Mouse (Mus musculus): ENCODE data around the gene Nags. TPM values are rescaled to one million over a fixed set of nuclear protein-coding genes. Genes with fewer than 3 reads are reported as not detected.

The Nags gene
- polyA plus RNA-seq, 1 experiment from 2014 or later = not detected

DNA sequence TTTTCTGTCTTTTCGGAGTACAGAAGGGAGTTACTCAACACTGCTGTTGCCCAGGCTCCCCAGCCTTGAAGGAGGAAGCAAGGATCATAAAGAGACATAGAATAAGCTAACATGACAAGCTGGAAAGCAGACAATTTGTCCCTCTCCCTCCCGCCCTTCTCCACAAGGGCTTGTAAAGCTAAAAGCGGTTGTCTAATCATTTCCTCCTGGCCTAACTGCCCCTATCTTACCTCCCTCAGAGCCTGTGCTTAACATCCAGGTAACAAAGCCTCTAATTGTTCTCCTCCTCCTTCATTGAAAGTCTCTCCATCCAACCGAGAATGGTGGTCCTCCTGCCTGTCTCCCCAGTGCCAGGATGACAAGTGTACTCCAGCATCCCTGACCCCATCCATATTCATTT lies 45.5 kb downstream of the Nags start:
- 24% methylated on average over 4 of the region's 4 CpGs for WGBS
- H3K4me3 ChIP-seq = peak overlapping the region; percentile 60
- H3K9ac ChIP-seq = peak overlapping the region; percentile 77

GRCm38 (mm10) chr11:102193657-102194440 lies 48.5 kb downstream of the Nags start:
- ATAC-seq (ENCODE audit: low read depth) = no peak
- Histone ChIP-seq H3K9me3 (no peaks in the 10 kb centered on the region), H3K4me3 (no peak overlapping the region), H3K4me1 (replicated peaks) (peaks cover 31% of the 10 kb centered on the region), H3K27ac (replicated peaks) (no peak overlapping the region), H3K9ac (no peak overlapping the region), H3K36me3 (peaks cover 65% of the 10 kb centered on the region), H3K4me2 (no peak overlapping the region), H3K27me3 (no peaks in the 10 kb centered on the region)
- 78% methylated on average over 9 of the region's 9 CpGs for WGBS

More for the DNA sequence above, 45.5 kb downstream of the Nags start:
- Histone ChIP-seq H3K36me3 (peaks cover 35% of the 10 kb centered on the region), H3K27ac (replicated peaks) (no peak overlapping the region), H3K9me3 (no peaks in the 10 kb centered on the region), H3K27me3 (no peaks in the 10 kb centered on the region), H3K4me2 (peak overlapping the region; percentile 78), H3K4me1 (replicated peaks) (peaks cover 34% of the 10 kb centered on the region)
- no peak for ATAC-seq (ENCODE audit: low read depth)

GRCm38 (mm10) chr11:102196018-102196797 lies 50.9 kb downstream of the Nags start:
- no peak overlapping the region for H3K4me3 ChIP-seq
- H3K9ac ChIP-seq = no peak overlapping the region
- H3K4me2 ChIP-seq = no peak overlapping the region
- H3K36me3 ChIP-seq = peaks cover 88% of the 10 kb centered on the region
- H3K27ac ChIP-seq (replicated peaks) = no peak overlapping the region
- no peaks in the 10 kb centered on the region for H3K9me3 ChIP-seq
- H3K27me3 ChIP-seq = no peaks in the 10 kb centered on the region
- no peak for ATAC-seq (ENCODE audit: low read depth)
- H3K4me1 ChIP-seq (replicated peaks) = peaks cover 11% of the 10 kb centered on the region
- WGBS = 87% methylated on average over 21 of the region's 21 CpGs

DNA sequence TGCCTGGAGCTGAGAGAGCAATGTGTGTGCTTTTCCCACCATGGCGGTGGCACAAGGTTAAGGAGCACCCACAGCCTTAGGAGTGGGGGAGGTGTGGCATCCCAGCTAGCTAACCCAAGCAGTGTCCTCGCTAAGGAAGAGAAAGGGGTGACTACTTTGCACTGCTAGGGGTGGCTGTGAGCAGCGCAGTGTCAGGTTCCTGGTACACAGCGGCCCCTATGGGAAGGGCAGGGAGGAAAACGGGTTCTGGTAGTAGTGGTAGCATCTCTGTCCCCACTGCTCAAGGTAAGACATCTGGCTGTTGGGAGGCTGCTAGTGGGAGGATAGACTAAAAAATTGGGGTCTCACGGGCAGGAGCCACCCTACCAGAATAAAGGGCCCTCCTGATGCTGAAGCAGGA lies 52.9 kb downstream of the Nags start:
- peaks cover 97% of the 10 kb centered on the region for H3K36me3 ChIP-seq
- no peak overlapping the region for H3K9ac ChIP-seq
- H3K4me2 ChIP-seq = no peak overlapping the region
- no peaks in the 10 kb centered on the region for H3K27me3 ChIP-seq
- no peak for ATAC-seq (ENCODE audit: low read depth)
- peaks cover 9% of the 10 kb centered on the region for H3K4me1 ChIP-seq (replicated peaks)
- no peak overlapping the region for H3K4me3 ChIP-seq
- 64% methylated on average over 6 of the region's 6 CpGs for WGBS
- H3K9me3 ChIP-seq = no peaks in the 10 kb centered on the region
- H3K27ac ChIP-seq (replicated peaks) = no peak overlapping the region

Other genes starting within 250 kb of the Nags start
- gene Sost, start 178.5 kb upstream of the Nags start, polyA plus RNA-seq (2015; fragmentation: Nextera tagmentation; extraction: Ambion mirVana) = 0.08 and 0.14 TPM in 2 replicates
- gene Cfap97d1, start 161.2 kb upstream of the Nags start, polyA plus RNA-seq (2015; fragmentation: Nextera tagmentation; extraction: Ambion mirVana) = not detected in 2 replicates
- 19.7 and 20.2 TPM in 2 replicates for gene Dusp3, start 158.5 kb upstream of the Nags start, polyA plus RNA-seq (2015; fragmentation: Nextera tagmentation; extraction: Ambion mirVana)
- gene Mpp3, start 117.1 kb upstream of the Nags start, polyA plus RNA-seq (2015; fragmentation: Nextera tagmentation; extraction: Ambion mirVana) = 44.4 and 49.6 TPM in 2 replicates
- gene Cd300lg, start 104.0 kb upstream of the Nags start, polyA plus RNA-seq (2015; fragmentation: Nextera tagmentation; extraction: Ambion mirVana) = 0.45 and 0.65 TPM in 2 replicates
- gene Mpp2, start 57.0 kb upstream of the Nags start, polyA plus RNA-seq (2015; fragmentation: Nextera tagmentation; extraction: Ambion mirVana) = 25.8 and 26.5 TPM in 2 replicates
- gene Ppy, start 44.2 kb upstream of the Nags start, polyA plus RNA-seq (2015; fragmentation: Nextera tagmentation; extraction: Ambion mirVana) = not detected in 2 replicates
- gene Pyy, start 37.7 kb upstream of the Nags start, polyA plus RNA-seq (2015; fragmentation: Nextera tagmentation; extraction: Ambion mirVana) = not detected in 2 replicates
- 32.4 and 40.4 TPM in 2 replicates for gene Tmem101, start 10.9 kb downstream of the Nags start, polyA plus RNA-seq (2015; fragmentation: Nextera tagmentation; extraction: Ambion mirVana)
- 112 and 116 TPM in 2 replicates for gene Lsm12, start 39.8 kb downstream of the Nags start, polyA plus RNA-seq (2015; fragmentation: Nextera tagmentation; extraction: Ambion mirVana)
- 29.1 and 31.6 TPM in 2 replicates for gene G6pc3, start 44.1 kb downstream of the Nags start, polyA plus RNA-seq (2015; fragmentation: Nextera tagmentation; extraction: Ambion mirVana)
- gene Hdac5, start 84.7 kb downstream of the Nags start, polyA plus RNA-seq (2015; fragmentation: Nextera tagmentation; extraction: Ambion mirVana) = 84.4 and 88.7 TPM in 2 replicates
- gene BC030867, start 103.4 kb downstream of the Nags start, polyA plus RNA-seq (2015; fragmentation: Nextera tagmentation; extraction: Ambion mirVana) = 1.9 and 3.7 TPM in 2 replicates
- gene Asb16, start 123.2 kb downstream of the Nags start, polyA plus RNA-seq (2015; fragmentation: Nextera tagmentation; extraction: Ambion mirVana) = not detected in 2 replicates
- gene Tmub2, start 139.4 kb downstream of the Nags start, polyA plus RNA-seq (2015; fragmentation: Nextera tagmentation; extraction: Ambion mirVana) = 79.6 and 81.4 TPM in 2 replicates
- 26.7 and 30.6 TPM in 2 replicates for gene Atxn7l3, start 151.1 kb downstream of the Nags start, polyA plus RNA-seq (2015; fragmentation: Nextera tagmentation; extraction: Ambion mirVana)
- gene Ubtf, start 174.2 kb downstream of the Nags start, polyA plus RNA-seq (2015; fragmentation: Nextera tagmentation; extraction: Ambion mirVana) = 78.2 and 83.9 TPM in 2 replicates
- 4.2 and 4.9 TPM in 2 replicates for gene Slc4a1, start 220.7 kb downstream of the Nags start, polyA plus RNA-seq (2015; fragmentation: Nextera tagmentation; extraction: Ambion mirVana)
- 156 and 161 TPM in 2 replicates for gene Rundc3a, start 247.9 kb downstream of the Nags start, polyA plus RNA-seq (2015; fragmentation: Nextera tagmentation; extraction: Ambion mirVana)

All from neural tube, embryonic 13.5 days (tissue).